Mouse (Mus musculus): ENCODE measurements at regions not wholly inside any gene's neighbourhood (a gene's known extent, or its start where the extent isn't known, plus 50 kb on each side); places are given as distances from the start of the nearest gene placed in this dataset.

DNA sequence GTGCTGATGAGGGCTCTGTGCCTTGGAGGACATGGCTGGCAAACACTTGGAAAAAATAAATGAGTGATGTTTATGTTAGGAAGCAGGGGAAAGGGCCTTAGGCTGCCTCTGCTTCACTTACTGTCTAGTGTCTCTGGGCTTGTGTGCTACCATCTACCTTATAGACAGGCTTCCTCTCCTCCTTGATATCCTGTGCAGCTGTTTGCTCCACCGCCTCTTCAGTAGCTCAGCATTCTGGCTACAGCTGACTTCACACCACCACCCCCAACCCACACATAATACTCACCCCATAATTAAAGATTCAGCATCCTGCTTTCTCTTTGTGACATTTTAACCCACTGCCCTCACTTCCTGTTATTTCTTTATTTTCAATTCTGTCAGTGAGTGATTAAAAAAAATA, 217.9 kb upstream of the Rasa1 start:
- H3K4me1 ChIP-seq (ENCODE audit: control insufficient read depth in 1 of 2, insufficient read depth in 2 of 2, low read length in 2 of 2) = peaks cover 29 to 35% of the 10 kb centered on the region in 2 experiments
- H3K4me3 ChIP-seq (ENCODE audit: control insufficient read depth in 1 of 2, insufficient read depth in 1 of 2, low read depth in 2 of 2, low read length in 2 of 2) = peak overlapping the region; percentile 12 to 39
- H3K36me3 ChIP-seq (ENCODE audit: control insufficient read depth in 1 of 2, insufficient read depth in 2 of 2, low read length in 2 of 2) = peaks cover 0 to 49% of the 10 kb centered on the region in 2 experiments; a peak in 2 of 4 replicates
- peak; percentile 71 for DNase-seq (ENCODE audit: low read depth, low spot score)
- no peaks in the 10 kb centered on the region; the same call in 1 of the 2 replicates for H3K79me2 ChIP-seq (ENCODE audit: control insufficient read depth, insufficient read depth, low read length, poor library complexity)
- no peaks in the 10 kb centered on the region for H3K9me3 ChIP-seq (replicated peaks; ENCODE audit: insufficient read depth, low read length)
- H3K27me3 ChIP-seq (ENCODE audit: control insufficient read depth in 1 of 2, insufficient read depth in 2 of 2, low read length in 2 of 2) = no peaks in the 10 kb centered on the region
- TF ChIP-seq TBP (IDR thresholded peaks at IDR 0.05; ENCODE audit: low read depth, low read length) = no peak; the same call in 1 of the 2 replicates
- 0 out of 4 replicates have a peak, but pooled peaks of 1 of the 2 experiments have one; percentile 24 for TF ChIP-seq EP300 (IDR thresholded peaks at IDR 0.05; ENCODE audit: low read depth in 1 of 2, low read length in 2 of 2)
- peak; percentile 82 for TF ChIP-seq ETS1 (IDR thresholded peaks at IDR 0.05; ENCODE audit: low read depth, low read length)
- 0 out of 2 replicates have a peak, but pooled peaks have one; percentile 6 for TF ChIP-seq MAX (IDR thresholded peaks at IDR 0.05; ENCODE audit: low read length)
- no peak for TF ChIP-seq ZMIZ1 (IDR thresholded peaks at IDR 0.05; ENCODE audit: low read depth, low read length)
- peak overlapping the region; percentile 57 for H3K9ac ChIP-seq (ENCODE audit: control insufficient read depth, low read depth, low read length, poor library complexity, severe bottlenecking)
- peak overlapping the region; percentile 98 for H3K27ac ChIP-seq (ENCODE audit: control insufficient read depth, low read depth, low read length)

DNA sequence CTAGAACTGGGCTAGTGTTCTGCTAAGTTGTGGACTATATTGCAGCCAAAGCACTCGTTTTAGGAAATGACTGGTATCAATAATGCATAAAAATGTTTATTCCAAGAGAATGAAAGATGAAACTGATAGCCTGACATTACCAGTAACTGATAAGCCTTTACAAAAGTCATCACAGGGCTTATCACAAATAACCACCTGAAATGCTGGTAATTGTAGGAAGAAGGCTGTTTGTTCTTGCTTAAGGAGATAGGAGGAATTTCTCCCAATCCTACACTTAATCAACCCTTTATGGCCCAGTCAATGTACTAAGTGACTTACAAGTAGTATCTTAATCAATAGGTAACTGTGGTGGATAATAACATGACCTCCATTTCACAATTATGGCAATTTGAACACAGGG, 217.1 kb upstream of the Rasa1 start:
- Histone ChIP-seq H3K27ac (ENCODE audit: control insufficient read depth, low read depth, low read length) (peak overlapping the region; percentile 98; the same call in 1 of the 2 replicates), H3K36me3 (ENCODE audit: control insufficient read depth in 1 of 2, insufficient read depth in 2 of 2, low read length in 2 of 2) (peaks cover 0 to 49% of the 10 kb centered on the region in 2 experiments; a peak in 2 of 4 replicates), H3K4me3 (ENCODE audit: control insufficient read depth in 1 of 2, insufficient read depth in 1 of 2, low read depth in 2 of 2, low read length in 2 of 2) (no peak overlapping the region), H3K9me3 (replicated peaks; ENCODE audit: insufficient read depth, low read length) (no peaks in the 10 kb centered on the region), H3K79me2 (ENCODE audit: control insufficient read depth, insufficient read depth, low read length, poor library complexity) (no peaks in the 10 kb centered on the region; the same call in 1 of the 2 replicates), H3K9ac (ENCODE audit: control insufficient read depth, low read depth, low read length, poor library complexity, severe bottlenecking) (no peak overlapping the region; the same call in 1 of the 2 replicates), H3K27me3 (ENCODE audit: control insufficient read depth in 1 of 2, insufficient read depth in 2 of 2, low read length in 2 of 2) (no peaks in the 10 kb centered on the region), H3K4me1 (ENCODE audit: control insufficient read depth in 1 of 2, insufficient read depth in 2 of 2, low read length in 2 of 2) (peaks cover 29 to 35% of the 10 kb centered on the region in 2 experiments)
- TF ChIP-seq MAFK (IDR thresholded peaks at IDR 0.05; ENCODE audit: borderline replicate concordance, low read depth, low read length) = no peak
- TF ChIP-seq RAD21 (IDR thresholded peaks at IDR 0.05; ENCODE audit: low read depth, low read length) = no peak
- peak; percentile 70 for TF ChIP-seq RCOR1 (IDR thresholded peaks at IDR 0.05; ENCODE audit: low read depth, low read length)
- no peak for TF ChIP-seq POLR2A (IDR thresholded peaks at IDR 0.05; ENCODE audit: control insufficient read depth in 1 of 2, insufficient read depth in 1 of 2, low read depth in 1 of 2, low read length in 2 of 2, poor library complexity in 1 of 2)
- TF ChIP-seq GATA1 (IDR thresholded peaks at IDR 0.05; ENCODE audit: low read depth, low read length) = peak; percentile 92
- TF ChIP-seq ETS1 (IDR thresholded peaks at IDR 0.05; ENCODE audit: low read depth, low read length) = peak; percentile 84
- peak; percentile 92 for TF ChIP-seq TCF12 (IDR thresholded peaks at IDR 0.05; ENCODE audit: low read depth, low read length)
- TF ChIP-seq ZNF384 (IDR thresholded peaks at IDR 0.05; ENCODE audit: low read depth, low read length) = no peak
- 0 out of 2 replicates have a peak, but pooled peaks have one; percentile 10 for TF ChIP-seq MYC (IDR thresholded peaks at IDR 0.05; ENCODE audit: low read depth, low read length)
- peak; percentile 70 for TF ChIP-seq MYB (IDR thresholded peaks at IDR 0.05; ENCODE audit: low read depth, low read length)
- no peak for TF ChIP-seq KAT2A (conservative IDR thresholded peaks at IDR 0.05; ENCODE audit: low read depth, low read length)
- no peak for TF ChIP-seq ELF1 (IDR thresholded peaks at IDR 0.05; ENCODE audit: low read depth, low read length)
- TF ChIP-seq TAL1 (IDR thresholded peaks at IDR 0.05; ENCODE audit: low read length) = peak; percentile 68
- TF ChIP-seq EP300 (IDR thresholded peaks at IDR 0.05; ENCODE audit: low read depth in 1 of 2, low read length in 2 of 2) = peak; percentile 91 to 96
- peak; percentile 53 for DNase-seq (ENCODE audit: low read depth, low spot score)

Data from MEL (cell line).